Mouse (Mus musculus) C3H10T1/2 (cell line): ENCODE results near the gene Phf6. TPM values are rescaled to one million over a fixed set of nuclear protein-coding genes. Genes with fewer than 3 reads are reported as not detected.

Experiments used
- polyA plus RNA-seq, 2 experiments: library from polyadenylated mRNA; unstranded; fragments of >200 nt; fragmentation: generic; extraction: Trizol; gene quantifications; one replicate each; pipeline ENCODE4 v1.2.1; 2012; ENCODE audit warnings: missing spikeins in 2 of 2

The Phf6 gene
- polyA plus RNA-seq: 1 to 10 TPM in 1 of 2 experiments, under 1 TPM in 1; 0.57 to 2.6 TPM

DNA sequence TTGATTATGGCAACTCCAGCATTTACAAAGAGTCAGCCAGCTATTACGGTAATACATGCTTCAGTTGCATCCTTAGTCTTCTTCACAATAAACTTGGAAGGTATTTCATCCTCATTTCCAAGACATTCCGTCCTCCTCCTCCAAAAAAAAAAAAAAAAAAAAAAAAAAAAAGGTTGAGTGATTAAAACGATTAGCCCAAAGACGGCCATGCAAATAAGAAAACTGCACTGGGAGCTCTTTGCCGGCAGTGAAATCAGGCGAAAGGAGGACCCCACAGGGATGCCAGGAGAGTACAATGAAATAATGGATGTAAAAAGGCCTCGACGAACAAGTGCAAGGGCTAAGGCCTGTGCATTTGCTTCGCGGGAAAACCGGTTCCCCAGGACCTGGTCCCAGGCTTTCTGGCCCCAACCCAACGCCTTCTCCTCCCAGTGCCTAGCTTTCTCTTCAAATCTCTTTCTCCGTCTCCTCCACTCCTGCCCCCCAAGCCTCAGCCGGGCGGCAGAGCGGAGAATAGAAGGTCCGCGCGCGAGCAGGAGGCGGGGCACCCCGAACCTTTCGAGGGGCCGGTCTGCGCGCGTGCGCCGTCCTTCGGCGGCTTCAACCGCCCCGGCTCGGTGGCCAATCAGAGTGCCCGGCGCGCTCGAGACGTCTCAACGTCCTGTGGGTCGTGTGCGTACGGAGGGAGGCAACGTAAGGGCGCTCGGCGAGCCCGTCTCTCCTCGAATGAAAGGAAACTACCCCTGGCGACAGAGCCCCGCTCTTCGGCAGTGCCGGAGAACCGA is at the start of gene Phf6:
Phf6 (plus strand) TSS at position 680 of the 785 bp plus-strand sequence.

DNA sequence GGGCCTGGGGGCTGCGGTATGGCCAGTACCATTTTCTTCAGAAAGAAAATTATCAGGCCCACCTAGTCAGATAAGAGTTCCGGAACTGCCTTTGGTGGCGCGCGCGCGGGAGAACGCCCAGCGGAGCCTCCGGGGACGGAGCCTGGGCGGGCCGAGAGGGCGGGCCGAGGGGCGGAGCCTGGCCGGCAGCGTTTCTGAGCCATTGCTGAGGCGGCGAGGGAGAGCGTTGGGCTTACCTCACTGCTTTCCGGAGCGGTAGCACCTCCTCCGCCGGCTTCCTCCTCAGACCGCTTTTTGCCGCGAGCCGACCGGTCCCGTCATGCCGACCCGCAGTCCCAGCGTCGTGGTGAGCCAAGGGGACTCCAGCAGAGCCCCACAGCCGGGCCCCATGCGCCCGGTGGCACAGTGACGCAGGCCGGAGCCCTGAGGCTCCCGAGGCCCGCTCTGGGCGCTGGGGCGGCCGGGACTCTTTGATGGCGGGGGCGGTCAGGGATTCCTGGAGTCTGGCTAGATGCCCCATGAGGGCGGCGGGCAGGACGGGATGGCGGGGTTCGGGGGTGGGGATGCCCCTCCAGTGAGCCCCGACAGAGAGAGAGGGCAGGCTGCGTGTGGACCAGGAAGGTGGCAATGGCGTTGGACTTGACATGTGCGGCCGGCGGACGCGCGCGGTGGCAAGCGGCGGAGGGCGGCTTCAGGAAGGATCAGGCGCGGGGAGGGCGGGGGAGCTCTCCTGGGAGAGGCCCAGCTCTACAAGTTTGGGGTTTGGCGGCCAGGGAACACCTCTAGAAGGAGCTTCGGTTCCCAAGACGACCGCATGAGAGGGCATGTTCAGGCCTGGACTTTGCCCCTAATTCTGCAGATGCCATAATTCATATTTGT is 76.1 kb downstream of the Phf6 start, which contains the start of gene Hprt:
Hprt (plus strand) TSS at position 233 of the 879 bp plus-strand sequence.

Other genes with a start within 250 kb of the Phf6 start
- gene Ccdc160, start 121.1 kb upstream of the Phf6 start, polyA plus RNA-seq: not detected
- gene Hprt, start 75.9 kb downstream of the Phf6 start, polyA plus RNA-seq: 10 to 100 TPM in 1 of 2 experiments, 1 to 10 TPM in 1; 9.7 to 27.9 TPM